Mouse (Mus musculus) urinary bladder, postnatal 36 days (tissue): ENCODE measurements around the gene Pcna.

Source experiments
- DNase-seq, 2 experiments: peaks; one replicate each; pipeline ENCODE4 v3.0.0; 2022; ENCODE audit warnings: low spot score in 2 of 2, mixed read lengths in 1 of 2

The Pcna gene

GRCm38 (mm10) chr2:132233985-132234765, 18.9 kb downstream of the Pcna start:
- DNase-seq, result no peak

- DNase-seq, result no peak
These were observed 20.6 kb downstream of the Pcna start for GRCm38 (mm10) chr2:132232413-132232945.

GRCm38 (mm10) chr2:132224359-132224758, 28.8 kb downstream of the Pcna start:
- DNase-seq, result no peak

DNA sequence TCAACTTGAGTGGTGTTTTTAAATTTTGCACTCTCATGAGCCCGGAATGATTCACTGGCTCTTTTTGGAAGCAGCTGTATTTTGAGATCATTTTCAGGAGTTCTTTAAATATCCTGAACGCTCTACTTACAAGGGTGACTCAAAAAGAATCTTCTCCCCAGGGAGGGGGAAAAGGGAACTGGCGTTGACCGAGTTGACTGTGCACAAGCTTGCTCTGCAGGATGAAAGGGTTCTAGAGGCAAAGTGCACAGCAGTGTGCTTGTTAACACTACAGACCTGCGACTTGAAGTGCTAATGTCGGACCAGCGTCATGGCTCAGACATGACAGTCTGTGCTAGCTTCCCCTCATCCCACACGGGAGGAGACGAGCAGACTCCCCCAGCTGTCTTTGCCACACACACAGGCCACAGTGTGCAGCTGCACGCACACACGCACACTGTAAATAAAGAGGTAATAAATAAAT, 31.5 kb downstream of the Pcna start:
- no peak for DNase-seq

DNA sequence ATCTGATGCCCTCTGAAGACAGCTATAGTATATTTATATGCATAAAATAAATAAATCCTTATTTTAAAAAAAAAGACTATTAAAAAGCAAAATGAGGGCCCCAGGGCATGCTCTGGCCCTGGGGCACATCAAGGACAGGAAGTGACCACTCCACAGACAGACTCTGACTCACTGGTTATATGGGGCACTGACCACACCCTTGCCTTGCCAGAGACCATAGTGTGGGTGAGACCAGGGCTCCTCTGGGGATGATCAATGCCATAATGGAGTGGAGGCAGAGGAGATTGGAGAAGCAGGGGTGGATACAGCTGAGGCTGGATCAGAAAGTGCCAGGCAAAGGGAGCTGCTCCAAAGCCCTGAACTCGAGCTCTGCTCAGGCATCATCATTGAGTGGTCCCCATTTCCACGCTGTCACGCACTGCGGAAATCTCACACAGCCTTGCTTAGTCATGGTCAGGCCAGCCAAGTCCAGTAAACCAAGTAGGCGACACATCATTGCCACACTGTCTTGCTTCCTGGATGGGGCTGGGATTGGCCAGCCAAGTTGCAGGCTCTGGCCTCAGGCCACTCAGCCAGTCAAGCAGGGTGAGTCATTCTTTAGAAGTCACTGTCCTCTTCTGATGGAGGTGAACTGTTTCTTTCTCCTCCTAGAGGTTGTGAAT, 41.0 kb downstream of the Pcna start:
- DNase-seq, result peak; percentile 32 to 63

DNA sequence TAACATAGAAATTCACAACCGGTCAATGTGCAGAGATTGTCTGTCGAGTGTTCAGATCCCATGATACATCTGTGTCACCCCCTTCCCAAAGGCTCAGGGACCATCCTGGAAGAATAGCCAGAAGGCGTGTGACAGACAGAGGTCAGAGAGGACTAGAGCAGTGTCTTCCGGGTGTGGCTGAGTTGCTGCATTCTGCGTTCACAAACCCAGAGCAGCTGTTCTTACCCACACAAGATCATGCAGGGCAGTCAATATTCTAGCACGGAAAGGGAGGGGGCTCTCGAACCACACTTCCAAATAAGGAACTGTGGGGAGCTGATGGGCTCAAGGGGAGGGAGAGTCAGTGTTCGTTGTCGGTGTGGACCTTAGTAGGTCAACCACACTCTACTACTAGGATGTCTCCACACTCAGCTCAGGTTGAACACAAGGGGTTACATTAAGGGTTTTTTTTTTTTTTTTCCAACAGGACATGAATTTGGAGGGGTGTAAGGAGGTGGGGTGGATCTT, 42.3 kb downstream of the Pcna start:
- DNase-seq, result no peak

DNA sequence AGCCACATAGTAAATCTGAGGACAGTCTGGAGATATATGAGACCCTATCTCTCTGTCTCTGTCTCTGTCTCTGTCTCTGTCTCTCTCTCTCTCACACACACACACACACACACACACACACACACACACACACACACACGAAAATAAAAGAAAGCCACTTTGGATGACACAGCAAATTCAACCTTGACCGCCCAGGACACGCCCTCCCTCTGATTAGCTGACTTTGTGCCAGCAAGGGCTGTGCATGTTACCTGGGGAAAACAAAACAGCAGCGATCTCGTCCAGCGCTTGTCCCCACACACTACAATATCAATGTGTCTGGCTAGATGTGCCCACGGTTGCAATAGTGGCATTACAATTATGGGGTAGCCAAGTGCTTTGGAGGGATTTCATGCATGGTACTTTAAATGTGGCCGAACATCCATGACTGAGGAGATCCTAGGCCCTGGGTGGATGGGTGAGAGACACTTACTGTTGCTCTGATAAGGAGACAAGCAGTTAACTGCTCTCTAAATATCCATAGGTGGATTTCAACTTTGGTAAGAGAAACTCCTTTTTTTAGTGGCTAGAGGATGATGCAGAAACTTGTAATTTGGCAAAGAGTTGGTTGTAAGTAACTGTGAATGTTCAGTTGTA, 44.8 kb downstream of the Pcna start:
- peak; percentile 13 to 15 for DNase-seq

- no peak for DNase-seq
These were observed 46.7 kb downstream of the Pcna start for GRCm38 (mm10) chr2:132206316-132206881.

GRCm38 (mm10) chr2:132205549-132205948, 47.6 kb downstream of the Pcna start:
- DNase-seq, result no peak

GRCm38 (mm10) chr2:132203773-132204172, 49.3 kb downstream of the Pcna start:
- peak in 1 of 2 experiments; percentile 9 for DNase-seq

- no peak for DNase-seq
These were observed 49.9 kb downstream of the Pcna start for GRCm38 (mm10) chr2:132203186-132203585.
